Mouse (Mus musculus) brain, embryonic 14.5 days (tissue): ENCODE measurements around the gene Rab33b.

ENCODE experiments used
- CTCF ChIP-seq: fragments of 200-500 bp; IDR thresholded peaks from 2 replicates; pipeline ENCODE4 v1.5.1; 2012; ENCODE audit warnings: inconsistent platforms, mild to moderate bottlenecking, moderate library complexity, borderline replicate concordance; ENCODE audit not compliant: insufficient read depth, insufficient read length; ENCODE audit errors: extremely low read depth
- POLR2A ChIP-seq: fragments of 200-500 bp; IDR thresholded peaks from 2 replicates; pipeline ENCODE4 v1.6.1; 2012; ENCODE audit warnings: mild to moderate bottlenecking, inconsistent platforms, borderline replicate concordance; ENCODE audit not compliant: poor library complexity, insufficient read depth, insufficient read length, severe bottlenecking; ENCODE audit errors: extremely low read depth

DNA sequence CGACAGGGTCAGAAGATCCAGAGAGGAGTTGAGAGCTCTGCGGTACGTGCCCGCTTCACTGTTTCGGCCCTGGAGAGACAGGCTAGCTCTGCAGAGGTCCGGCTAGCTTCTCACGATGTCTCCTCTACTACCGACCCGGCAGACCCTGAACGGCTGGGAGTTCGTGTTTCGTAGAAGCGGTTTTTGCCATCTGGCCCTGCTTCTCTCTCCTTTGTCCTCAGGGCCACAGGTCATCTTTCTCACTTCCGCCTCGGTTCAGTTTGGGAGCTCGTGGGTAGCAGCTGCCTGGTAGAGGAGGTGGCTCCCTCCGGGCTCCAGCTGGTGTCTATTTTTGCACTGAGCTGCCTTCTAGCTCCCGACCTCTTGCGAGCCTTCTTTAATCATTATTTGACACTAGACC, 21.7 kb downstream of the Rab33b start:
- no peak for TF ChIP-seq CTCF
- TF ChIP-seq POLR2A, result no peak
